Mouse (Mus musculus) left cerebral cortex, postnatal 4 days (tissue): ENCODE data around the gene Hnrnpu. TPM values are rescaled to one million over a fixed set of nuclear protein-coding genes. Genes with fewer than 3 reads are reported as not detected.
"Not testable (repeated sequence)": the region's sequence is repeated elsewhere in the genome, so short reads cannot be mapped to it uniquely, and the experiment has no call there.

Experiments used
- DNase-seq: peaks from one replicate; pipeline ENCODE4 v3.0.0-alpha.2; 2022
- intact Hi-C: fragments of 180-260 bp; cut with DNase I; formaldehyde crosslinking; loops from one replicate; pipeline ENCODE4 v1.15.1; 2025
- total RNA-seq, 2 experiments: library from RNA; stranded (reverse); gene quantifications; 2 replicates each; pipeline ENCODE4 v1.2.3; 2021

Hnrnpu gene
- total RNA-seq, 2 experiments from 2014 or later, result 539 to 583 TPM

- intact Hi-C loops, result loop anchor here (2.0 to 5.0 kb wide), 2 partner anchors 41 to 131 kb away; no protein-coding TSS in a partner anchor
- peak; percentile 89 for DNase-seq
Measured at GRCm38 (mm10) chr1:178318002-178318388, 19.6 kb downstream of the Hnrnpu start.

- no peak for DNase-seq
Measured at GRCm38 (mm10) chr1:178317275-178318001, 20.2 kb downstream of the Hnrnpu start.

GRCm38 (mm10) chr1:178314236-178314635 lies 23.4 kb downstream of the Hnrnpu start:
- intact Hi-C loops, result no loop called here
- DNase-seq, result no peak

More at GRCm38 (mm10) chr1:178317275-178318001, 20.2 kb downstream of the Hnrnpu start:
- intact Hi-C loops, result loop anchor here (2.0 to 5.0 kb wide), 2 partner anchors 40 to 131 kb away; no protein-coding TSS in a partner anchor

- intact Hi-C loops, result no loop called here
- DNase-seq, result no peak
Measured at GRCm38 (mm10) chr1:178313039-178313597, 24.5 kb downstream of the Hnrnpu start.

- DNase-seq, result no peak
- intact Hi-C loops, result no loop called here
Measured at GRCm38 (mm10) chr1:178310128-178310527, 27.5 kb downstream of the Hnrnpu start.

GRCm38 (mm10) chr1:178309487-178309886 lies 28.1 kb downstream of the Hnrnpu start:
- no peak for DNase-seq
- intact Hi-C loops, result no loop called here

- peak; percentile 81 for DNase-seq
- intact Hi-C loops, result loop anchor here (5.0 kb wide), 1 partner anchor 156 kb away; no protein-coding TSS in a partner anchor
Measured at GRCm38 (mm10) chr1:178303425-178303824, 34.2 kb downstream of the Hnrnpu start.

GRCm38 (mm10) chr1:178301261-178301660 lies 36.3 kb downstream of the Hnrnpu start:
- intact Hi-C loops, result loop anchor here (5.0 kb wide), 1 partner anchor 154 kb away; no protein-coding TSS in a partner anchor

GRCm38 (mm10) chr1:178294051-178294450 lies 43.5 kb downstream of the Hnrnpu start:
- intact Hi-C loops, result no loop called here
- no peak for DNase-seq

More at GRCm38 (mm10) chr1:178301261-178301660, 36.3 kb downstream of the Hnrnpu start:
- not testable (repeated sequence) for DNase-seq

- intact Hi-C loops, result no loop called here
Measured at GRCm38 (mm10) chr1:178291716-178292115, 45.9 kb downstream of the Hnrnpu start.

GRCm38 (mm10) chr1:178287601-178288176 lies 49.9 kb downstream of the Hnrnpu start:
- no peak for DNase-seq
- intact Hi-C loops, result no loop called here

More at GRCm38 (mm10) chr1:178291716-178292115, 45.9 kb downstream of the Hnrnpu start:
- DNase-seq, result no peak

- intact Hi-C loops, result no loop called here
- DNase-seq, result no peak
Measured at GRCm38 (mm10) chr1:178283946-178284720, 53.5 kb downstream of the Hnrnpu start.

- intact Hi-C loops, DNase-seq: not testable (repeated sequence)
Measured at GRCm38 (mm10) chr1:178283314-178283713, 54.3 kb downstream of the Hnrnpu start.

- DNase-seq, result peak; percentile 76
- intact Hi-C loops, result loop anchor here (5.0 kb wide), 1 partner anchor 41 kb away; the partner anchor contains the start of gene Cox20
Measured at GRCm38 (mm10) chr1:178276054-178276911, 61.3 kb downstream of the Hnrnpu start.

- intact Hi-C loops, result loop anchor here (5.0 kb wide), 1 partner anchor 42 kb away; the partner anchor contains the start of gene Cox20
- DNase-seq, result no peak
Measured at GRCm38 (mm10) chr1:178275738-178276053, 61.9 kb downstream of the Hnrnpu start.

- intact Hi-C loops, result loop anchor here (5.0 kb wide), 1 partner anchor 42 kb away; the partner anchor contains the start of gene Cox20
Measured at GRCm38 (mm10) chr1:178275174-178275730, 62.3 kb downstream of the Hnrnpu start.

More at GRCm38 (mm10) chr1:178275174-178275730, 62.3 kb downstream of the Hnrnpu start:
- no peak for DNase-seq
